ENCODE assay signal across 11 mouse cellular contexts in genomic region chr16:24476911-24477401, GRCm38 (mm10).
DNase-seq lines count a peak whose midpoint lies in the region; ATAC-seq and TF ChIP-seq lines count a peak whose summit lies in the region.
"Had no signal": no experiment of that assay in that cellular context is flagged by ENCODE, and none has a peak within 500 bp of the region (broad histone marks: within the 10 kb centered on the region; RNA-seq: fewer than 3 reads in every experiment).

No protein-coding gene starts in this region.

- DNase-seq in embryonic facial prominence, embryonic 10.5 days (ENCODE audit: low spot score) = peak; percentile 33
- DNase-seq in kidney, postnatal 36 days = peak; percentile 55 to 83
- no peak for DNase-seq in layer of hippocampus, adult 18-20 months (ENCODE audit: low spot score in 2 of 2)
- DNase-seq in frontal cortex, postnatal 36 days (ENCODE audit: low spot score in 2 of 2) = no peak
- DNase-seq: cerebellum, adult 2 months; left cerebral cortex, postnatal 4 days; lung, postnatal 10 days had no signal

- H3K4me3 ChIP-seq in heart, embryonic 16.5 days (ENCODE audit: low read length) = no peak overlapping the region
- no peak overlapping the region for H3K4me3 ChIP-seq in heart, embryonic 12.5 days
- no peak overlapping the region for H3K4me3 ChIP-seq in embryonic facial prominence, embryonic 10.5 days
- no peak overlapping the region for H3K4me3 ChIP-seq in embryonic fibroblast, embryonic 13.5 days (ENCODE audit: insufficient read depth, low read length)
- H3K4me3 ChIP-seq: embryonic facial prominence, embryonic 15.5 days had no signal

- no peak for TF ChIP-seq CTCF in embryonic fibroblast, embryonic 13.5 days (IDR thresholded peaks at IDR 0.05; ENCODE audit: borderline replicate concordance, insufficient read depth, low read length)

- H3K9ac ChIP-seq in heart, embryonic 16.5 days (ENCODE audit: low read length) = peak overlapping the region; percentile 30; the same call in 1 of the 2 replicates
- no peak overlapping the region for H3K9ac ChIP-seq in heart, embryonic 12.5 days
- H3K9ac ChIP-seq: embryonic facial prominence, embryonic 15.5 days had no signal

- no peaks in the 10 kb centered on the region for H3K27me3 ChIP-seq in heart, embryonic 16.5 days (ENCODE audit: control insufficient read depth, insufficient read depth, low read length)
- no peaks in the 10 kb centered on the region for H3K27me3 ChIP-seq in heart, embryonic 12.5 days (replicated peaks)
- no peaks in the 10 kb centered on the region for H3K27me3 ChIP-seq in embryonic facial prominence, embryonic 10.5 days (replicated peaks; ENCODE audit: low read depth, poor library complexity, severe bottlenecking)
- H3K27me3 ChIP-seq: embryonic facial prominence, embryonic 15.5 days had no signal

- H3K4me1 ChIP-seq in heart, embryonic 16.5 days (ENCODE audit: control insufficient read depth, insufficient read depth, low read length) = peaks cover 35% of the 10 kb centered on the region
- H3K4me1 ChIP-seq in heart, embryonic 12.5 days (replicated peaks) = peaks cover 48% of the 10 kb centered on the region
- H3K4me1 ChIP-seq in embryonic facial prominence, embryonic 10.5 days = peaks cover 56% of the 10 kb centered on the region
- peaks cover 26% of the 10 kb centered on the region for H3K4me1 ChIP-seq in embryonic fibroblast, embryonic 13.5 days (ENCODE audit: control insufficient read depth, insufficient read depth, low read length)

- WGBS in heart, embryonic 16.5 days = 25% methylated on average over 3 of the region's 3 CpGs
- 29% methylated on average over 3 of the region's 3 CpGs for WGBS in heart, embryonic 12.5 days
- WGBS in embryonic facial prominence, embryonic 10.5 days = 29% methylated on average over 3 of the region's 3 CpGs

- TF ChIP-seq POLR2A in embryonic fibroblast, embryonic 13.5 days (IDR thresholded peaks at IDR 0.05; ENCODE audit: low read depth, low read length) = no peak

- ATAC-seq in heart, embryonic 16.5 days (replicated peaks; ENCODE audit: extremely low read depth, insufficient read depth, low FRiP score) = no peak
- ATAC-seq in heart, embryonic 12.5 days (ENCODE audit: insufficient number of reproducible peaks, low FRiP score) = no peak

- no peaks in the 10 kb centered on the region for H3K9me3 ChIP-seq in heart, embryonic 16.5 days (replicated peaks; ENCODE audit: control insufficient read depth, low read length)
- no peaks in the 10 kb centered on the region for H3K9me3 ChIP-seq in heart, embryonic 12.5 days (replicated peaks)
- no peaks in the 10 kb centered on the region for H3K9me3 ChIP-seq in embryonic facial prominence, embryonic 10.5 days
- H3K9me3 ChIP-seq: embryonic facial prominence, embryonic 15.5 days had no signal

- H3K36me3 ChIP-seq in heart, embryonic 16.5 days (ENCODE audit: control insufficient read depth, insufficient read depth) = peaks cover 2% of the 10 kb centered on the region; the same call in 1 of the 2 replicates
- H3K36me3 ChIP-seq in heart, embryonic 12.5 days = peaks cover 5% of the 10 kb centered on the region; the same call in 1 of the 2 replicates
- peaks cover 4% of the 10 kb centered on the region for H3K36me3 ChIP-seq in embryonic facial prominence, embryonic 10.5 days (replicated peaks)
- H3K36me3 ChIP-seq: embryonic facial prominence, embryonic 15.5 days had no signal

- no peak overlapping the region for H3K4me2 ChIP-seq in heart, embryonic 16.5 days (ENCODE audit: low read depth, low read length)
- H3K4me2 ChIP-seq in heart, embryonic 12.5 days = no peak overlapping the region
- H3K4me2 ChIP-seq: embryonic facial prominence, embryonic 15.5 days had no signal

- peak overlapping the region; percentile 47; the same call in 1 of the 2 replicates for H3K27ac ChIP-seq in heart, embryonic 16.5 days (ENCODE audit: low read length)
- H3K27ac ChIP-seq in heart, embryonic 12.5 days (ENCODE audit: poor library complexity, severe bottlenecking) = no peak overlapping the region
- no peak overlapping the region for H3K27ac ChIP-seq in embryonic facial prominence, embryonic 10.5 days (replicated peaks)
- peak overlapping the region; percentile 39; the same call in 1 of the 2 replicates for H3K27ac ChIP-seq in embryonic fibroblast, embryonic 13.5 days (ENCODE audit: insufficient read depth, low read length)
- H3K27ac ChIP-seq: embryonic facial prominence, embryonic 15.5 days had no signal

Comparison
In these comparisons a context has a peak if more than half of its experiments do, and no peak if none do; other contexts are left out.
1. H3K27ac ChIP-seq: peak in heart, embryonic 16.5 days (single experiment) and embryonic fibroblast, embryonic 13.5 days (single experiment); none in heart, embryonic 12.5 days (single experiment) and embryonic facial prominence, embryonic 10.5 days (single experiment).
2. DNase-seq: peak in embryonic facial prominence, embryonic 10.5 days (single experiment) and kidney, postnatal 36 days (2 of 2); none in layer of hippocampus, adult 18-20 months (0 of 2) and frontal cortex, postnatal 36 days (0 of 2).